Mouse (Mus musculus) liver, embryonic 13.5 days (tissue): Measurements from ENCODE around the gene Pde4c. TPM values are rescaled to one million over a fixed set of nuclear protein-coding genes. Genes with fewer than 3 reads are reported as not detected.
A peak's percentile ranks its signal among the peaks of the same experiment; 100 is the strongest.

Source experiments
- ATAC-seq: fragments of 200-750 bp; cut with Nextera tagmentation; 2 replicates; pipeline ENCODE4 v1.8.0; 2017; ENCODE audit warnings: low read depth, mild to moderate bottlenecking, moderate number of reproducible peaks, moderate library complexity
- DNase-seq: peaks from one replicate; pipeline ENCODE4 v3.0.0; 2022
- H3K27ac ChIP-seq: fragments of 300-500 bp; sonication (generic); 2 replicates; pipeline ENCODE4 v1.5.1; 2015; ENCODE audit warnings: moderate library complexity, mild to moderate bottlenecking, inconsistent platforms
- H3K27me3 ChIP-seq: fragments of 300-500 bp; sonication (generic); 2 replicates; pipeline ENCODE4 v1.6.1; 2015; ENCODE audit warnings: mild to moderate bottlenecking, inconsistent platforms
- H3K36me3 ChIP-seq: fragments of 300-500 bp; sonication (generic); 2 replicates; pipeline ENCODE4 v1.6.1; 2015; ENCODE audit warnings: mild to moderate bottlenecking, inconsistent platforms
- H3K4me1 ChIP-seq: fragments of 300-500 bp; sonication (generic); replicated peaks from 2 replicates; pipeline ENCODE4 v1.6.1; 2015; ENCODE audit warnings: inconsistent platforms
- H3K4me2 ChIP-seq: fragments of 300-500 bp; sonication (generic); 2 replicates; pipeline ENCODE4 v1.6.1; 2015; ENCODE audit warnings: inconsistent platforms, mild to moderate bottlenecking, moderate library complexity
- H3K4me3 ChIP-seq: fragments of 300-500 bp; sonication (generic); replicated peaks from 2 replicates; pipeline ENCODE4 v1.5.1; 2015; ENCODE audit warnings: mild to moderate bottlenecking, inconsistent platforms
- H3K9ac ChIP-seq: fragments of 300-500 bp; sonication (generic); 2 replicates; pipeline ENCODE4 v1.6.1; 2015; ENCODE audit warnings: mild to moderate bottlenecking, inconsistent platforms
- H3K9me3 ChIP-seq: fragments of 300-500 bp; sonication (generic); replicated peaks from 2 replicates; pipeline ENCODE4 v1.6.1; 2016; ENCODE audit warnings: inconsistent platforms
- WGBS: fragments of 180-500 bp; shearing (Covaris S2); methylation state at CpG from one replicate; pipeline ENCODE4 v1.1.7; 2015; ENCODE audit not compliant: insufficient replicate concordance; 5-methylcytosine and 5-hydroxymethylcytosine counted together
- polyA plus RNA-seq: library from polyadenylated mRNA; unstranded; fragments of >200 nt; fragmentation: Nextera tagmentation; extraction: Ambion mirVana; gene quantifications from 2 replicates; pipeline ENCODE4 v1.2.1, GENCODE M21; 2015

Pde4c gene
- polyA plus RNA-seq, 1 experiment from 2014 or later, result 0.40 TPM

DNA sequence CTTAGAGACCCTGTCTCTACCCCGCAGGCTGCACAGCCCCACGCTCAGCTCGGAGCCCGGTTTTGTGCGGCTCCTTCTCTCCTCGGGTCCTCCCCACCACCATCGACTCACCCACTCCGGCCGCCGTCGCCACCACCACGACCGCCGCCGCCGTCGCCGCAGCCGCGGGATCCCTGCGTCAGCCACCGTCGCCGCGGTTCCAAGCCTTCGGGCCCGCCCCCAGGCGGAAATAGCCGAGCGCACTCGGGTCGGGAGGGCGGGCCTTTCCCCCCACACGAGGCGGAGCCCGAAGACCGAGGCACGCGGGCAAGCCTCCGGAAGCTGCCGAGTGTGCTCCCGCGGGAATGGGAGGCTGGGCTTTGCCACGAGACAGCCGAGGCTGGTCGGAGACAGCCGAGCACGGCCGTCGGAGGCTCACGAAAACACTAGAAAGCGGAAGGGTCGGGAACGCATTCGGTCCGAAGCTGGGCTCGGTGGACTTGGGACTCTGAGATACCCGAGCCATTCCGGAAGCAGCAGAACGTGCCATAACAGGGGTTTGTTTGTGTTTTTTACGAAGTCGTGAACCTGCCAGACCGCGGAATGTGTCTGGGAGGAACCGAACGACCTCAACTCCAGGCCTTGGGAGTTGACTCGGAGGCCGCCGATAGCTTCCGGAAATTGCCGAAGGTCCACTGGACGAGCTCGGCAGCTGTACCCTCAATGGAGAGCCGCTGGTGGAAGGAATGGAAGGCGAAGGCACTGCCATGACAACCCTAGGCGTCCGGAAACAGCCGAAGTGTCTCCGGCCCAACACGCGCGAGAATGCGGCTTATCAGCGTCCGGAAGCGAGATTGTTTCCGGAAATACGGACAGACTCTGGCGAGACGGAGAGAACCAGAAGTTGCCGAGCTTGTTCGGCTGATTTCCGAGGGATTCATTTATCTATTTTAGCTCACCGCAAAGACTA is 53.2 kb downstream of the Pde4c start, which contains the start of gene Pik3r2:
Pik3r2 (minus strand) TSS at position 218 of the 949 bp plus-strand sequence.
- H3K4me1 ChIP-seq, result peaks cover 61% of the 10 kb centered on the region
- H3K36me3 ChIP-seq, result peaks cover 69% of the 10 kb centered on the region
- WGBS, result under 1% methylated on average over 94 of the region's 94 CpGs

GRCm38 (mm10) chr8:70780093-70780492 is 56.6 kb downstream of the Pde4c start:
- H3K27me3 ChIP-seq, result no peaks in the 10 kb centered on the region
- no peak for DNase-seq
- H3K4me3 ChIP-seq, result no peak overlapping the region
- no peak for ATAC-seq
- H3K36me3 ChIP-seq, result peaks cover 71% of the 10 kb centered on the region
- no peak overlapping the region for H3K4me2 ChIP-seq
- WGBS, result 56% methylated on average over 11 of the region's 11 CpGs
- no peak overlapping the region for H3K9ac ChIP-seq
- no peaks in the 10 kb centered on the region for H3K9me3 ChIP-seq
- peaks cover 39% of the 10 kb centered on the region for H3K4me1 ChIP-seq
- peak overlapping the region; percentile 18; the same call in 1 of the 2 replicates for H3K27ac ChIP-seq

More for the DNA sequence above, 53.2 kb downstream of the Pde4c start, which contains the start of gene Pik3r2:
- ATAC-seq, result peak; percentile 85
- Histone ChIP-seq H3K27me3 (no peaks in the 10 kb centered on the region), H3K9me3 (no peaks in the 10 kb centered on the region), H3K9ac (peak within 1 kb of the TSS; percentile 96), H3K4me3 (peak within 1 kb of the TSS; percentile 81), H3K4me2 (peak within 1 kb of the TSS; percentile 100), H3K27ac (peak within 1 kb of the TSS; percentile 94)
- peak; percentile 95 for DNase-seq

GRCm38 (mm10) chr8:70786291-70787050 is 63.0 kb downstream of the Pde4c start:
- H3K4me3 ChIP-seq, result no peak overlapping the region
- no peaks in the 10 kb centered on the region for H3K27me3 ChIP-seq
- no peak for DNase-seq
- no peak overlapping the region for H3K4me2 ChIP-seq
- H3K9ac ChIP-seq, result no peak overlapping the region
- WGBS, result 90% methylated on average over 25 of the region's 25 CpGs
- peaks cover 57% of the 10 kb centered on the region for H3K4me1 ChIP-seq
- ATAC-seq, result no peak
- H3K9me3 ChIP-seq, result no peaks in the 10 kb centered on the region
- H3K27ac ChIP-seq, result no peak overlapping the region
- peaks cover 85% of the 10 kb centered on the region for H3K36me3 ChIP-seq

DNA sequence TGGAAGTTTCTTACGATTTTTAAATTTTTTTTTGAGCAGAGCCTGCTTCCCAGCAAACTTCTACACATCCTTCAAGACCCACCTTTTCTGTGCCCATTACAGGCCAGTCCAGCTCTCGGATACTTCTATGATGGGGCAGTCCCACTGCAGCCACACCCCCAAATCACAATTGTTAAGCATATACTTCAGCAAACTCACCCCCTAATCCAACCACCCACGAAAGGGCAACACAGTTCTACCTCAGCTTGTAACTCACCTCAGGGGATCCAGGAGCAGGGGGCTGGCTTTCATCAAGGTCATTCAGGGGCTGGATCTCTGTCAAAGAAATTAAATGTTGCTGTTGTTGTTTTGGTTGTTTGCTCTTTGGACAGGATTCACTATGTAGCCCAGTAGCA is 63.5 kb downstream of the Pde4c start:
- 89% methylated on average over 3 of the region's 3 CpGs for WGBS
- no peak overlapping the region for H3K27ac ChIP-seq
- no peaks in the 10 kb centered on the region for H3K9me3 ChIP-seq
- no peak overlapping the region for H3K9ac ChIP-seq
- DNase-seq (no peak), ATAC-seq (no peak)
- no peaks in the 10 kb centered on the region for H3K27me3 ChIP-seq
- peaks cover 79% of the 10 kb centered on the region for H3K36me3 ChIP-seq
- 0 out of 2 replicates have a peak overlapping the region, but pooled peaks have one; percentile 29 for H3K4me2 ChIP-seq
- no peak overlapping the region for H3K4me3 ChIP-seq
- H3K4me1 ChIP-seq, result peaks cover 63% of the 10 kb centered on the region

DNA sequence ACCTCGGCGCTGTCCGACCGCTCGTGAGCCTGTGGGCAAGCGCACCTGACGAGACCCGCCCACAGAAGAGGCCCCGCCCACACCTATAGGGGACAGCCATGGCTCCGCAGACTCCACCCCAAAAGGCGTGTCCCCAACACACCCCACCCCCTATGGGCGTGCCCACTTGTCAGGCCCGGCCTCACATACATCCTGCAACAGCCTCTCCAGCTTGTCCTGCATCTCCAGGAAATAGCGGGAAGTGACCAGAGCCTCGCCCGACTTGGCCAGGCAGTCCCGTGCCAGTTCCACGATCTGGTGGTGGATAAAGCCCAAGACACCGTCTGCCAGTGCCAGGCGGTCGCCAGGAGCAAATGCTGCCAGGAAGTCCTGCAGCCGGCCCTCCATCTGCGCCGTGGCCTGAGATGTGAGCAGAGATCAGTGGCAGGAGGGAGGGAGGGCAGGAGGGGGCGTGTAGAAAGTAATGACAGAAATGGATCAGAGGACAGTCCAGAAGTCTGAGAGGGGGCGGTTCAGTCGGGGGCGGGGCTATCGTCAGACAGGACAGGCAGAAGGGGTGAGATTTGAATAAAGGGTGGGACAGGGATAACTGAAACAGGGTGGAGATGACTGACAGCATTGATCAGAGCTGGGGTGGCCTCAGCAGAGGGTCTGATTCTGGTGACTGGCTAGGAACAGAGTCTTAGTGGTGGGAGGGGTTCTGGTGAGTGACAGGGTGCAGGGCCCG is 64.6 kb downstream of the Pde4c start:
- WGBS, result 63% methylated on average over 30 of the region's 30 CpGs
- Histone ChIP-seq H3K4me3 (no peak overlapping the region), H3K27me3 (0 out of 2 replicates have a peak, but pooled peaks cover 2% of the 10 kb centered on the region), H3K4me1 (peaks cover 73% of the 10 kb centered on the region), H3K4me2 (peak overlapping the region; percentile 29; the same call in 1 of the 2 replicates), H3K9ac (no peak overlapping the region), H3K27ac (no peak overlapping the region), H3K9me3 (no peaks in the 10 kb centered on the region), H3K36me3 (peaks cover 69% of the 10 kb centered on the region)
- no peak for ATAC-seq
- peak; percentile 68 for DNase-seq

GRCm38 (mm10) chr8:70789046-70789445 is 65.5 kb downstream of the Pde4c start:
- ATAC-seq (no peak), DNase-seq (no peak)
- H3K27ac ChIP-seq, result no peak overlapping the region
- H3K27me3 ChIP-seq, result peaks cover 11% of the 10 kb centered on the region
- H3K36me3 ChIP-seq, result peaks cover 59% of the 10 kb centered on the region
- peaks cover 83% of the 10 kb centered on the region for H3K4me1 ChIP-seq
- WGBS, result 80% methylated on average over 10 of the region's 10 CpGs
- H3K4me2 ChIP-seq, result no peak overlapping the region
- no peaks in the 10 kb centered on the region for H3K9me3 ChIP-seq
- no peak overlapping the region for H3K9ac ChIP-seq
- H3K4me3 ChIP-seq, result no peak overlapping the region

DNA sequence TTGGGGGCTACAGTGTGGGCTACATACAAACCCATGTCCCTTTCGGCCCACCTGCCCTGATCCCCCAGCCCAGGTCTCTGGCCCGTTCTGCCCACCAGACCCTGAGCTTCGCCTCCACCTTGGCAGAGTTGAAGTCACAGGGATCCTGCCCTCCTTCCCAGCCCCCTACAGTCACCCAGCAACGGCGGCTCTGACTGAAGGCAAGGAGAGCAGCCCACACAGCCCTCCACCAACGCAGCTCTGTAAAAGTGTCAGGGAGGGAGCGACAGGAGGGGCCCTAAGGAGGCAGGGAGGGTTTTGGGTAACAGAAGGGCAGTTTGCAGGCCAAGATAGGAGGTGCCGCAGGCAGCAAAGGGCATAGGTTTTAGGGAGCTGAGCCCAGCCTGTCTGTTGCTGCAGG is 67.3 kb downstream of the Pde4c start:
- H3K9me3 ChIP-seq, result no peaks in the 10 kb centered on the region
- ATAC-seq (no peak), DNase-seq (no peak)
- 54% methylated on average over 8 of the region's 8 CpGs for WGBS
- peak overlapping the region; percentile 94 for H3K4me2 ChIP-seq
- peaks cover 91% of the 10 kb centered on the region for H3K4me1 ChIP-seq
- H3K36me3 ChIP-seq, result peaks cover 41% of the 10 kb centered on the region
- peak overlapping the region; percentile 41 for H3K27ac ChIP-seq
- H3K4me3 ChIP-seq, result peak overlapping the region; percentile 78
- peak overlapping the region; percentile 91 for H3K9ac ChIP-seq
- peaks cover 27% of the 10 kb centered on the region for H3K27me3 ChIP-seq

GRCm38 (mm10) chr8:70791294-70791701 is 67.8 kb downstream of the Pde4c start:
- Histone ChIP-seq H3K27me3 (peaks cover 31% of the 10 kb centered on the region), H3K27ac (peak overlapping the region; percentile 75), H3K4me2 (peak overlapping the region; percentile 94), H3K4me1 (peaks cover 91% of the 10 kb centered on the region), H3K9me3 (no peaks in the 10 kb centered on the region), H3K36me3 (peaks cover 37% of the 10 kb centered on the region), H3K9ac (peak overlapping the region; percentile 91), H3K4me3 (peak overlapping the region; percentile 78)
- ATAC-seq (peak; percentile 19; the same call in 1 of the 2 replicates), DNase-seq (no peak)
- 14% methylated on average over 7 of the region's 7 CpGs for WGBS

DNA sequence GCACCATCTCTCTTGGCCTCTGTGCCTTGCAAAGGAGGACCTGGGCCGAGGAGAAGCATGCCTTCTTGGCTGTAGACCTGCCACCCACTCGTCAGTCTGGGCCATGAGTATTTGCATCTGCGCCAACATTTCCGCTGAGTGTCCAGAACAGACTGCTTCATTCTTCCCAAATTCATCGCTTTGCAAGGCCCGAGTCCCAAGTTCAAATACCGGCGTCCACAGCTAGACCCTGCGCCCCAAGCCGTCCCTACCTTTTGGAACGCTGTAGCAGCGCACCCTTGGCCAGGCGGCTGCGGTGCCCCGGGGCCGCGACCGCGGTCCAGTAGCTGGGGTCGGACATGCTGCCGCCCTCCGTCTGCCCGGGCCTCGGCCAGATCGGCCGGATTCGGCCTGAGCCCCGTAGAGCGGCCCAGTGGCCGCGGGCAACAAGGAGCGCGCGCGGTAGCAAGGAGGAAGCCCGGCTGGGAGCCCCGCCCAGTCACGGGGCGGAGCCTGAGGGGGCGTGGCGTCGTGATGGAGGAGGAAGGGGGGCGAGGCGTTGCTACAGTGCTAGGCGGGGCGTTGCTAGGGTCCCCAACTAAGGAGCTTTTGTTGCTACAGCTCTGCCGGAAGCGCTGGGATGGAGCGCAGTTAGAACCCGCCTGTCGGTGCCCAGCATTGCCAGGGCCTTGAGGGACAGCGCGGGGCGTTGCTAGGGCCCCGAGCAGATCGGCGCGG is 68.6 kb downstream of the Pde4c start:
- Histone ChIP-seq H3K4me3 (peak overlapping the region; percentile 78), H3K36me3 (peaks cover 28% of the 10 kb centered on the region), H3K9me3 (no peaks in the 10 kb centered on the region), H3K4me2 (peak overlapping the region; percentile 94), H3K4me1 (peaks cover 92% of the 10 kb centered on the region), H3K27ac (peak overlapping the region; percentile 75), H3K27me3 (peaks cover 36% of the 10 kb centered on the region), H3K9ac (peak overlapping the region; percentile 91)
- DNase-seq, result peak; percentile 93
- peak; percentile 52 for ATAC-seq
- 3% methylated on average over 58 of the region's 58 CpGs for WGBS

DNA sequence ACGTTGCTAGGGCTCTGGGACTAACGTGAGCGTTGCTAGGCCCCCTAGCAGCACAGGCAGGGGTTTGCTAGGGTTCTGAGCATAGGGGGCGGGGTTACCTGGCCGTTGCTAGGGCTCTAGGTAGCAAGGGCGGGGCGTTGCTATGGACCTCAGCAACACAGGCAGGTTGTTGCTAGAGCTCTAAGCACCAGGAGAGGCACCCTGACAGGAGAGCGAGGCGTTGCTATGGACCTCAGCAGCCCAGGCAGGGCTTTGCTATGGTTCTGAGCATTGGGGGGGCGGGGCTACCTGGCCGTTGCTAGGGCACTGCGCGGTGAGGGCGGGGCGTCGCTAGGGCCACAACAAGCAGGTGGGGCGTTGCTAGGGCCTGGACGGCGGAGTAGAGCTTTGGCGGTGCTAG is 69.2 kb downstream of the Pde4c start:
- DNase-seq (peak; percentile 73), ATAC-seq (peak; percentile 1)
- Histone ChIP-seq H3K27me3 (peaks cover 39% of the 10 kb centered on the region), H3K9ac (peak overlapping the region; percentile 91), H3K4me3 (peak overlapping the region; percentile 78), H3K27ac (peak overlapping the region; percentile 63; the same call in 1 of the 2 replicates), H3K36me3 (peaks cover 23% of the 10 kb centered on the region), H3K4me1 (peaks cover 92% of the 10 kb centered on the region), H3K4me2 (peak overlapping the region; percentile 94), H3K9me3 (no peaks in the 10 kb centered on the region)
- under 1% methylated on average over 20 of the region's 20 CpGs for WGBS
